Mouse (Mus musculus): ENCODE results near the gene Gm11096.

Gene Gm11096

GRCm38 (mm10) chr17:81441463-81441862 lies at the start of gene Gm11096:
Gene Gm11096, plus strand, starts transcription at chr17:81441763.
- no peak for DNase-seq (ENCODE audit: low spot score in 2 of 2)

- DNase-seq (ENCODE audit: low spot score in 2 of 2) = no peak
Measured at GRCm38 (mm10) chr17:81393040-81393439, 48.5 kb upstream of the Gm11096 start.

DNA sequence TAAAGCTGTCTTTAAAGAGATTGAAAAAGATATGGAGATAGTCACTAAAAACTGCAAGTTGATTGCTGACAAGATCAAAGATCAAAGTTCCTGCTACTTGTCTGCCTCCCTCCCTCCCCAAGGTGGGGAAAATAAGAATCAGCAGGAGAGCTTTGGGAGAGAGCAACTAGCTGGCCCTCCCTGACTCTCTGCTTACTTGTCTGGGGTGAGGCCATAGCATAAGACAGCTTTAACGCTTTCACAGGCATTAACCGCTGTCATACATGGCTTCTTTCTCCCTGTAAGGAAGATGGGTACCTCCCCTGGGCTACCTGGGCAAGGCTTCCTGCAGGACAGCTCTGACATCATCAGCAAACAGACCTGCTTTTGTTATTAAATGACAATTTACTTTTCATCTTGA lies 47.4 kb upstream of the Gm11096 start:
- DNase-seq (ENCODE audit: low spot score in 2 of 2) = no peak

- no peak for DNase-seq (ENCODE audit: low spot score in 2 of 2)
Measured at GRCm38 (mm10) chr17:81397434-81397833, 44.1 kb upstream of the Gm11096 start.

DNA sequence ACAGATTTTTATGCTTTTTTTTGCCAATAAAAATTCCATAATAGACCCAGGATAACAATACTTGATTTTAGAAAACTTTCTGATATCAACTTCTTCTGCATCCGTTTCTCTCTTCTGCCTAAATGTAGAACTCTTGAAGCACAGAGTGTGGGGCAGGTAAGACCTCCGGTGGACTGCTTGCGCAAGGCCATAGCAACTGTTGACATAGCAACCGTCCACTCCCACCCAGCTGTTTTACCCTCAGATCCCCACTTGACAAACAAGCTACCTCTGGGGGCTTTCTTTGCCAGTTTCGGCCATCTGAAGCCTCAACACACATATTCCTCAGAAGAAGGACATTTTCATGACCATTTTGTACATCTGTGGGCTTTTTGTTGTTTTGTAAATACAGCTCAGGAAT lies 41.2 kb upstream of the Gm11096 start:
- DNase-seq (ENCODE audit: low spot score in 2 of 2) = no peak

DNA sequence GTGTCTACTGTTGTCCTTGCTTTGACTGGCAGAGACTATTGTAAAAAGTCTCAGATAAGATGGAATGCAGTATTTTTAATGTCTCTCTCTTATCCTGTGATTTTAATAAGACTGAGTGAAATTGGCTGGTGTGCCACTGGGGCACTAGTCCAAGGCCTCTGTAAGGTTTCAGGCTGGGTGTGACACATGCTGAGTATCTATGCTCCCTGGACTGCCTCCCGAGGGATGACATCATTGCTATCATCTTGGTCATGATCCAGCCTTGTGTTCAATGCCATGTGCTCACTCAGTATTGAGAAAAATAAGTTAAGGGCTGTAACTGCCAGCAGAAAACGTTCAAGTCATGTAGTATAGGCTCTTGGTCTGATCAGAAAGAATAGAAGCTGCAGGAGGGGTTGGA lies 38.9 kb upstream of the Gm11096 start:
- DNase-seq (ENCODE audit: low spot score in 2 of 2) = peak in 1 of 2 experiments; percentile 63

GRCm38 (mm10) chr17:81403121-81403520 lies 38.4 kb upstream of the Gm11096 start:
- no peak for DNase-seq (ENCODE audit: low spot score in 2 of 2)

- no peak for DNase-seq (ENCODE audit: low spot score in 2 of 2)
Measured at GRCm38 (mm10) chr17:81404225-81404624, 37.3 kb upstream of the Gm11096 start.

DNA sequence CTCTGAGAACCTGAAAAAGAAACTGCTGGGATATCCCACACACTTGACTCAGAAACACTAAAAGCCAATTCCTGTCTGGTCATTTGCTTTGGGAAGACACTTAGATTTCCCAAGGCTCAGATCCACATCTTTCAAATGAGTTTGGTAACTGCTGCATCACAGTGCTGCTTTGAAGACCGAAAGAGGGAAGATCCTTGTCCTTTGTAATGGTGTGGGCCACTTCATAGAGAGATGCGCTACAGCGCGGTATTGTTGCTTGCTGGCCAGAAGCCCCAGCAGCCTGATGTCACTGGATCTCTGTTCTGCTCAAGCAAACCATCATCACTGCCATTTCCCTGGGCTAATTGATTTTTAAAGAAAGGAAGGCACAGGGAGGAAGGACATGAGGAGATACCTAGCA lies 28.8 kb upstream of the Gm11096 start:
- DNase-seq (ENCODE audit: low spot score in 2 of 2) = no peak

DNA sequence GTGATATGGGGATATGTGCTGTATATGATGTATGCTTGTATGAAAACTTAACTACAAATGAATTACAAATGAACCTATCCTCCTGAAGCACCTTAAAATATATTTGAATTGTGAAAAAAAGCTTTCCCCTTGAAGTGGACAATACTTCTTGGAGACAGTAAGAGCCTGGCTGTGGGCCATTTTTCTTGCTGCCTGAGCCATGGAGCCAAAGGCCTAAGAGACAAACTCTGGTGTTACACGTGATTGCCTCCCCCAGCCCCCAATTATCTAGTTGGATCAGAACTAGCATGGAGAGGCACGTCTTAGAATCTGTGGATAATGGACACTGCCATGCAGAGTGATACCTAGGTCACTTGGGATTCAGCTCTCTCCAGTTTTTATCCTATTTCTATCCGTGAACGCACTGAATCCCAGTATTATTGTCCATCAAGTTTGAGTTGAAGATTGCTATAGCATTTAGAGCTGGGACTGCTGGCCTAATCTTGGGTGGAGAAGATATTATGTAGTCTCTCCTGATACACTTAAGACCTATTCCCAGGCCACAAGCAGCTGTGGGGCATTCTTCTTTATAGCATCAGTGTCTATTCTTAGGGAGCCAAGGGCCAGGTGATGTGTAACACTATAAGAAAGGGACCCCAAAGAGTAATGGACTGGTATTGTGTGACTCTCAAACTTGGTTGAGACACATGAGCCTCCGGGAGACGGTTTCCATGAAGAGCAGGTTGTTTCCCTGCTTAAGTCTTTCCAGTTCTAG lies 25.0 kb upstream of the Gm11096 start:
- DNase-seq (ENCODE audit: low spot score in 2 of 2) = no peak

DNA sequence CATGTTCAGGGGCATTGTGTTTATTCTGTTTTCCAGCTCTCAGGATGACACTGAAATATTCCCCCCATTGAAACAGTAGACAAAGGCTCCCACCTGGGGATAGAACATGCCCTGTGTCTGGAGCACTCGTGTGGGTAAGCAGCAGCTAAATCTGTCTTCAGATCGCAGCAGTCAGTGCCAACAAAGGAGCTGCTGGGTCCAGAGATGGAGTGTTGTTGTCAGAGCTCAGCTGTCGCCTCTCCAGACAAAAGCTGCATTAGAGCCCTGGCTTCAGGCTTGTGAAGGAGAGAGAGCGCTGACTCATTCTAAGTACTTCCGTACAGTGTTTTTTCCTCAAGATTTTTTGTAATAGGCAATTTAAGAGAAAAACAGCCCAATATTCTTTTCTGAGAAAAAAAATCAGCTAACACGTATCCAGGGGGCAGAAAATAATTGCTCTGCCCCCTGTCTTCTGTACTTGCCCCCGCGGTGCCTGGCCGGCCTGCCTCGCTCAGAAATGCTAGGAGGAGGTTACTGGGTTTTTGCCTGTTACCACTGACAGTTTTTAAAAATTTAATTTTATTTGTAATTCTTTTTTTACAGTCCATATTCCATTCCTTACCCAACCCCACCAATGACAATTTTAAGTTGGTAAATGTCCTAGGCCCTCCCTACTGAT lies 21.6 kb upstream of the Gm11096 start:
- DNase-seq (ENCODE audit: low spot score in 2 of 2) = peak; percentile 40 to 63

DNA sequence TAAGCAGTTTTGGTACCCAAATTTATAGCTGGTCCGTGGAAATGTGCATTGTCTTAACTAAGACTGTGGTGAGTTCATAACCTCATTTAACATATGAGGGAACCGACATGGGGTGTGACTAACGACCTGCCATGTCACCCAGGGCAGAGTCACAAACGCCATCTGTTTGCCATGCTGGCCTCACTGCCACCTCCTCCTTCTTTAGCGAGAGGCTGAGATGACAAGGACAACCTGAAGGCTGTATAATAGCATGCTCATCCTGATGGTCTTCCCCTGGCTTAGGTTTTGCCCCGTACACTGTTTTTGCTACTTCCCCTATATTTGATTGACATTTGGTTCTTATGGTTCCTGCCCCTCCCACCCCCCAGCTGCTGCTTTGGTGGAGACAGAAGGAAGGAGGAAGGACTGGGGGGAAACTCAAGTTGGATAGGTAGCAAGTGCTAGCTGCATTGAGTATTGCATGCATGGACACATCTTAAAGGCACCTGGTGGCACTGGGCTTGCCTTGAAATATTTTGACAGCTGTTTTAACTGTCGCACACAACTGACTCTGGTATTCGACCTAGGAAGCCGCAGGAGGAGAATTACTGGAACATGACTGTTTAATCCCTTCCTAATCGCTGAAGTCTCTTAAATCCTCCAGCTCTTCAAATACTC lies 17.2 kb upstream of the Gm11096 start:
- no peak for DNase-seq (ENCODE audit: low spot score in 2 of 2)

DNA sequence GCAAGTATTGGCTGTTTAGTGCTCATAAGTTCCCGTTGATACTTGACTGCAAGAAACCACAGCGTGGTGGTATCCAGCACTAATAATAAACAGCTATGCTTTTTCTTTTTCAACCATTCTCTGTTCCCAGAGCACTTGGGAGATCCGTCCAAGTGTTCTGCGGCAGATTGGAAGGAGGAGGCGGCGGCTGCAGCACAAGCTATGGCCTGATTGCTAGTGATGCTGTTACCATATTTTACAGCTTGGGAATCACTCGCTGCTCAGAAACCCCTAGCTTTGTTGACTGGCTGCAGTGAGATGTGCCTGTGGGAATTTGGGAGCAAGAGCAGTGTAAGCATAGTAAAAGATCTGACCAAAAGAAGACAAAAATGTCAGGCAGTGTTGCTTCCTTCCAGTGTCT lies 14.3 kb upstream of the Gm11096 start:
- DNase-seq (ENCODE audit: low spot score in 2 of 2) = peak in 1 of 2 experiments; percentile 64

GRCm38 (mm10) chr17:81432733-81433132 lies 8.8 kb upstream of the Gm11096 start:
- no peak for DNase-seq (ENCODE audit: low spot score in 2 of 2)

GRCm38 (mm10) chr17:81433148-81433547 lies 8.4 kb upstream of the Gm11096 start:
- no peak for DNase-seq (ENCODE audit: low spot score in 2 of 2)

DNA sequence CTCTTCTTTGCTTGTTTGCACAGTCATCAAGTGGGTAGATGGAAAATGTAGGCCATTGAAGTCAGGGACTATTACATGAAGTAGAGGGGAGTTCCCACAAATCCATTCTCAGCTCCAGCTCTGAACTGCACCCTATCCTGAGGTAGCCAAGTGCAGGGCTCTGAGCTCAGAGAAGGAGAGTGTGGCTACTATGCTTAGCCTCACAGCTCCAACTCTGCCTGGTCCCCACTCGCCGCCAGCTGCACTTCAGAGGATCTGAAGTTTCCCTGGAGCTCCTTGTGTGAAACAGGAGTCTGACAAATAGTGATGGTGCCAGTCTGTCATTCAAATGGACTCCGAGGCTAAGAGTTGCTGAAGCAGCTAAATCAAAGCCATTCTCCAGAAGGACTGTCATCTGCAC lies 13.7 kb downstream of the Gm11096 start:
- no peak for DNase-seq (ENCODE audit: low spot score in 2 of 2)

- no peak for DNase-seq (ENCODE audit: low spot score in 2 of 2)
Measured at GRCm38 (mm10) chr17:81455977-81456376, 14.4 kb downstream of the Gm11096 start.

DNA sequence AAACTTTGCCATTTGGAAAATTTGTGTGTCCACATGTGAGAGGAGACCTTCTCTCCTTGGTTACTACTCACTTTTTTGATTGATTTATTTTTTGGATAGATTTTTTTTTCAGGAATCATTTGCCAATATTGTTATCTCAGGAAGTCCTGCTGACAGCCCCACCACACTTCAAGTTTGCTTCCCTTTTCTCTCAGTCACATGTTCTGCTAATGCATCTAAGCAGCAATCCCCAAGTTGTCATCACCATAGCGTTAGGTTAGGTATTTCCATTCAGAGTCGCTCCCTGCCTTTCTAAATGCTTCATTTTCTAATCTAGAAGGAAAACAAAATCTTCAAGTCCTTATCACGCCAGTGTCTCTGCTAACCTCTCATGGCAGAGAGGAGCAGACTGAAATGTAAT lies 17.8 kb downstream of the Gm11096 start:
- no peak for DNase-seq (ENCODE audit: low spot score in 2 of 2)

DNA sequence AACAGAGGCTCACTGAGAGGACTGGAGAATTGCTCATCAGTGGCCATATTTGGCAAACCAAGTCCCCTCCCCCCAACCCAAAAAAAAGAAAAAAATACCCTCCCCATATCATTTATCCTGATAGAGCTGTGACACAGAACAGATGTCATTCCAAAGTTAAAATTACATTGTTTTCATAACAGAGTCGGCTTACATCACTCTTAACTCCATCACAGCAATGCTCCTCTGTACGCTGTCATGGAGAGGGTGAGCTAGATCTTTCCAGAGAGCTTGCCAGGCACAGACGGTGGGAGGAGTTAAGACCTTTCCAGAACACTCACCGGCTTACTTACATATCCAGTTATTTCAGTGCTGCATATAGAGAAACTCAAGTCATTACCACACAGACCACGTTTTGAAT lies 27.4 kb downstream of the Gm11096 start:
- no peak for DNase-seq (ENCODE audit: low spot score in 2 of 2)

DNA sequence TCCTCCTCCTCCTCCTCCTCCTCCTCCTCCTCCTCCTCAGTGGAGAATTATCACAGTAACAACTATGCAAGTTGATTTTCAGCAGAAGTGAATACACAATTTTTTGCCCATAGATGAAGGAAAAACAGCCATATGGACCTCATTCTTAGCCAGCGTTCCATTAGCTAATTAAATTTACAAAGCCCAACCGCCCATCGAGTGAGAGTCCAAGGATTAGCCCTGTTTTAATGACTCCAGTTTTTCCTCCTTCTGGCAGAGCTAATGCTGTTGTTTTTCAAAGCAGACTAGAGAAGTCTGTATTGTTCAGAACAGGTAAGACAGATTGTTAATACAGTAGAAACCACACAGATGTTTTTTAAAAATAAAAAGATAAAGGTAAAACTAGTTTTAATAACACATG lies 31.8 kb downstream of the Gm11096 start:
- no peak for DNase-seq (ENCODE audit: low spot score in 2 of 2)

GRCm38 (mm10) chr17:81477420-81477819 lies 35.9 kb downstream of the Gm11096 start:
- no peak for DNase-seq (ENCODE audit: low spot score in 2 of 2)

DNA sequence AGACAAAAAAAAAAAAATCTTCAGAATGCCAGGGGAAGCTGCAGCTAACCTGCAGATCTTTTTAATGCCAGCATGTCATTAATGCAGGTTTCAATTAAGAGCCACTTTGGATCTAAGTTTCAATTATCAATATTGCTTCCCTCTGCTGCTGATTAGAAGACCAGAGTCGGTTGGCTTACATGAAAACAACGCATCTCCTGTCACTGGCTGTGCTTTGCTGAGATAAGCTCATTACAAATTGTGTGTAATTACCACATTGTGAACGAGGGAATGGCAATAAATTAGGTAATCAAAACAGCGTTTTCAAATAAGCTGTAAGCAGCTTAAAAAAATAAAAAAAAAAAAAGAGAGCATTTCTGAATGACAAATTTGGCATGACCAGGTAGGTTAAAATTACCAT lies 38.2 kb downstream of the Gm11096 start:
- DNase-seq (ENCODE audit: low spot score in 2 of 2) = no peak
